Mouse (Mus musculus): Measurements from ENCODE around the gene Gm21992.

DNA sequence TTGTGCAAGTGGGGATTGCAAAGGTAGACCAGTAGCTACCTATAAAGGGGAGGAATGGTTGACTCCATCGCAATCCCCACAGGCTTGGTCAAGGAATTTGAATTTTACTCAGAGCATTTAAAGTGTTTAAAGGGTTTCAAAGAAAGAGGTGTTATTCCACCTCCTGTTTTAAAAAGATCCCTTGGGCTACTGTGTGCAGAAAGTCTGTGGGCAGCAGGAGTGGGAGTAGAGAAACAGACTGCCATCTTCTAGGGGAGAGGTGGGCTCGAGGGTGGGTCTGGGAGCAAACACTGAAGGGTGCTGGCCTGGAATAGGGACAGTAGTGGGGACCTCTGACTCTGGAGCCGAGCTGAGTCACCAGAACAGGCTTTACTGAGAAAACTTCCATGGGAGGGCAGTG, 78.4 kb downstream of the Gm21992 start:
- no peak for TF ChIP-seq CTCF (conservative IDR thresholded peaks at IDR 0.05; ENCODE audit: low read length)
- TF ChIP-seq POU5F1 (IDR thresholded peaks at IDR 0.05; ENCODE audit: borderline replicate concordance, low read length), result no peak
- TF ChIP-seq NANOG (IDR thresholded peaks at IDR 0.05; ENCODE audit: borderline replicate concordance, low read length), result no peak
